Mouse (Mus musculus): ENCODE results near the gene Casc3.

Gene Casc3

GRCm38 (mm10) chr11:98873900-98874299, 69.2 kb downstream of the Casc3 start:
- DNase-seq, result no peak

- no peak for DNase-seq
Observed at GRCm38 (mm10) chr11:98877001-98877400, 72.3 kb downstream of the Casc3 start.
